Mouse (Mus musculus) intestine, embryonic 15.5 days (tissue): ENCODE results near the gene Hmga1. TPM values are rescaled to one million over a fixed set of nuclear protein-coding genes. Genes with fewer than 3 reads are reported as not detected.
A peak's percentile ranks its signal among the peaks of the same experiment; 100 is the strongest.

Source experiments
- ATAC-seq: fragments of 200-750 bp; cut with Nextera tagmentation; 2 replicates; pipeline ENCODE4 v1.8.0; 2017; ENCODE audit warnings: moderate TSS enrichment, moderate library complexity
- H3K27ac ChIP-seq: fragments of 300-500 bp; sonication (generic); 2 replicates; pipeline ENCODE4 v1.5.1; 2015; ENCODE audit warnings: mild to moderate bottlenecking, inconsistent platforms
- H3K27me3 ChIP-seq: fragments of 300-500 bp; sonication (generic); replicated peaks from 2 replicates; pipeline ENCODE4 v1.6.1; 2015; ENCODE audit warnings: inconsistent platforms
- H3K36me3 ChIP-seq: fragments of 300-500 bp; sonication (generic); 2 replicates; pipeline ENCODE4 v1.6.1; 2015; ENCODE audit warnings: inconsistent platforms
- H3K4me1 ChIP-seq: fragments of 300-500 bp; sonication (generic); replicated peaks from 2 replicates; pipeline ENCODE4 v1.6.1; 2015; ENCODE audit warnings: inconsistent platforms
- H3K4me2 ChIP-seq: fragments of 300-500 bp; sonication (generic); replicated peaks from 2 replicates; pipeline ENCODE4 v1.6.1; 2015; ENCODE audit warnings: mild to moderate bottlenecking, inconsistent platforms
- H3K4me3 ChIP-seq: fragments of 300-500 bp; sonication (generic); replicated peaks from 2 replicates; pipeline ENCODE4 v1.5.1; 2015; ENCODE audit warnings: inconsistent platforms
- H3K9ac ChIP-seq: fragments of 300-500 bp; sonication (generic); 2 replicates; pipeline ENCODE4 v1.6.1; 2015; ENCODE audit warnings: inconsistent platforms
- H3K9me3 ChIP-seq: fragments of 300-500 bp; sonication (generic); 2 replicates; pipeline ENCODE4 v1.6.1; 2016; ENCODE audit warnings: inconsistent platforms
- WGBS: fragments of 180-500 bp; shearing (Covaris S2); methylation state at CpG from one replicate; pipeline ENCODE4 v1.1.7; 2015; 5-methylcytosine and 5-hydroxymethylcytosine counted together
- polyA plus RNA-seq: library from polyadenylated mRNA; unstranded; fragments of >200 nt; fragmentation: Nextera tagmentation; extraction: Ambion mirVana; gene quantifications from 2 replicates; pipeline ENCODE4 v1.2.1, GENCODE M21; 2015

The Hmga1 gene
- polyA plus RNA-seq, 1 experiment from 2014 or later, result 298 TPM

DNA sequence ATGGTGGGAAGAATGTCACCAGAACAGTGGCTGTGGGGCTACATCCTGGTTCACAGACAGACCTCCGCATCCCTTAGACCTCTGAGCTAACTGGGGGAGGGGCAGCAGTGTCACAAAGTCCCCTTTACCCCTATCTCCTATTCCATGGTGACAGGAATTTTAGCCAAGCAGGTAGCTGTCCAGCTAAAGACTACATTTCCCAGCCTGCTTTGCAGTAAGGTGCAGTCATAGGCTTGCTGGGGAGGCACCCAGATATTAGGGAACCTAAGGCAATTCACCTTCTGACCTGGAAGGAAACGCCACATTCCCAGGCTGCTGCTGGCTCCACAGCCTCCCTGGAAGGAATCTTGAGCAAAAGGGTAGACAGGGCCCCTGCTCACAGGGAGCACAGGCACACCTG lies 15.0 kb upstream of the Hmga1 start:
- WGBS, result 61% methylated on average over 2 of the region's 2 CpGs
- Histone ChIP-seq H3K4me2 (no peak overlapping the region), H3K27me3 (no peaks in the 10 kb centered on the region), H3K27ac (no peak overlapping the region), H3K36me3 (no peaks in the 10 kb centered on the region), H3K4me1 (0 out of 2 replicates have a peak, but pooled peaks cover 3% of the 10 kb centered on the region), H3K4me3 (no peak overlapping the region), H3K9me3 (no peaks in the 10 kb centered on the region), H3K9ac (no peak overlapping the region)
- ATAC-seq, result no peak

GRCm38 (mm10) chr17:27541984-27542383 lies 14.3 kb upstream of the Hmga1 start:
- no peaks in the 10 kb centered on the region for H3K27me3 ChIP-seq
- H3K9me3 ChIP-seq, result no peaks in the 10 kb centered on the region
- H3K9ac ChIP-seq, result no peak overlapping the region
- no peak for ATAC-seq
- H3K4me3 ChIP-seq, result no peak overlapping the region
- H3K4me1 ChIP-seq, result 0 out of 2 replicates have a peak, but pooled peaks cover 3% of the 10 kb centered on the region
- H3K4me2 ChIP-seq, result no peak overlapping the region
- no peak overlapping the region for H3K27ac ChIP-seq
- 82% methylated on average over 3 of the region's 3 CpGs for whole genome bisulfite sequencing
- no peaks in the 10 kb centered on the region for H3K36me3 ChIP-seq

GRCm38 (mm10) chr17:27544551-27544950 lies 11.7 kb upstream of the Hmga1 start:
- no peak overlapping the region for H3K9ac ChIP-seq
- no peaks in the 10 kb centered on the region for H3K36me3 ChIP-seq
- ATAC-seq, result no peak
- peaks cover 8% of the 10 kb centered on the region; the same call in 1 of the 2 replicates for H3K4me1 ChIP-seq
- no peak overlapping the region for H3K4me2 ChIP-seq
- H3K27ac ChIP-seq, result no peak overlapping the region
- H3K9me3 ChIP-seq, result no peaks in the 10 kb centered on the region
- no peaks in the 10 kb centered on the region for H3K27me3 ChIP-seq
- no peak overlapping the region for H3K4me3 ChIP-seq
- WGBS, result 87% methylated on average over 11 of the region's 11 CpGs

DNA sequence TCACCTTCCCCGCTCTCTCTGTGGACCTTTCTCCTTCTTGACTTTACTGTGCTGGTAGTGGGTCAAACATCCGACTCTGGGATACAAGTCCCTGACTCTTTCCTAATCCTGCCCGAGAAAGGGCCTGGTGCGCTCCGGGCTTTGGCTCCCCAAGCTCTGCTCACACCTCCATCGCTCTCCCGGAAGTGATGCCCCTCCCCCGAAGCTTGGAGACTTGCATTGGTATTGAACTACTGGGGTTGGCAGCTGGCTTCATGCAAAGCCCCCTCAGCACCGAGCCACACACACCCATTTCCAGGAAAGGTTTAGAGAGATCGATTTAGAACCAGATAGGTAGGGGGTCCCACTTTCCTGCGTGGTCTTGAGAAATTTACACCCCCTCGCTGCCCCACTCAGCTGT lies 10.3 kb upstream of the Hmga1 start:
- no peaks in the 10 kb centered on the region for H3K27me3 ChIP-seq
- H3K9ac ChIP-seq, result no peak overlapping the region; the same call in 1 of the 2 replicates
- H3K9me3 ChIP-seq, result no peaks in the 10 kb centered on the region
- no peaks in the 10 kb centered on the region for H3K36me3 ChIP-seq
- H3K4me1 ChIP-seq, result peaks cover 8% of the 10 kb centered on the region; the same call in 1 of the 2 replicates
- 50% methylated on average over 12 of the region's 12 CpGs for WGBS
- no peak for ATAC-seq
- H3K4me3 ChIP-seq, result no peak overlapping the region
- no peak overlapping the region for H3K4me2 ChIP-seq
- no peak overlapping the region for H3K27ac ChIP-seq

DNA sequence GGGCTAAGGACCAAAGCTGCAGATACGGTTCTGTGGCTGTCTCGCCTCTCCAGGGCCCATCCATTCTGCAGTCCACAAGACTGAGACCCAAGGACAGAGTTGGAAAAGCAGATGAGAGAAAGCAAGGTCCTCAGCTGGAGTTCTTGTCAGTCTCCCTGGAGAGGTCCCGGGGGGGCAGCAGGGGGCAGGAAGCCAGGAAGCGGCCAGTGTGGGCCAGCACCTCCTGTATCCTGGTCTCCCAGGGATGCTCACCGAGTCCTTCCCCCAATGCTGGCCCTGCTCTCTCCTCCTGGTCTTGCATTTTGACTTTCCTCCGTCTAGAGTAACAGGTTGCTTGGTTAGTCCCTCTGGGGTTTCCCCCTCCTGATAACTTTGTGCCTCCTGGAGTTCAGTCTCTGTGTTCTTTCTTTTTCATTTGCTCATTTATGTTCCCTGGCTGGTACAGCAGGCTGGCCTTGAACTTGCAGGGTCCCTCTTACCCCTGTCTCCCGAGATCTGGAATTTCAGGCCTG lies 9.7 kb upstream of the Hmga1 start:
- 73% methylated on average over 7 of the region's 7 CpGs for WGBS
- no peak for ATAC-seq
- H3K27ac ChIP-seq, result no peak overlapping the region
- H3K27me3 ChIP-seq, result no peaks in the 10 kb centered on the region
- H3K4me3 ChIP-seq, result no peak overlapping the region
- H3K36me3 ChIP-seq, result no peaks in the 10 kb centered on the region
- H3K4me2 ChIP-seq, result no peak overlapping the region
- H3K9ac ChIP-seq, result no peak overlapping the region
- no peaks in the 10 kb centered on the region for H3K9me3 ChIP-seq
- H3K4me1 ChIP-seq, result peaks cover 8% of the 10 kb centered on the region; the same call in 1 of the 2 replicates

GRCm38 (mm10) chr17:27547253-27547868 lies 8.9 kb upstream of the Hmga1 start:
- no peaks in the 10 kb centered on the region for H3K36me3 ChIP-seq
- 59% methylated on average over 9 of the region's 9 CpGs for WGBS
- ATAC-seq, result no peak; the same call in 1 of the 2 replicates
- no peak overlapping the region for H3K4me3 ChIP-seq
- peaks cover 8% of the 10 kb centered on the region; the same call in 1 of the 2 replicates for H3K4me1 ChIP-seq
- H3K27me3 ChIP-seq, result no peaks in the 10 kb centered on the region
- H3K27ac ChIP-seq, result no peak overlapping the region
- no peak overlapping the region for H3K4me2 ChIP-seq
- no peaks in the 10 kb centered on the region for H3K9me3 ChIP-seq
- no peak overlapping the region for H3K9ac ChIP-seq

- Histone ChIP-seq H3K4me1 (peaks cover 5% of the 10 kb centered on the region; the same call in 1 of the 2 replicates), H3K36me3 (no peaks in the 10 kb centered on the region), H3K27me3 (no peaks in the 10 kb centered on the region), H3K27ac (no peak overlapping the region), H3K9me3 (no peaks in the 10 kb centered on the region), H3K4me2 (no peak overlapping the region), H3K9ac (no peak overlapping the region), H3K4me3 (no peak overlapping the region)
- 63% methylated on average over 8 of the region's 8 CpGs for WGBS
- ATAC-seq, result no peak
Observed at GRCm38 (mm10) chr17:27549234-27549633, 7.1 kb upstream of the Hmga1 start.

- Histone ChIP-seq H3K4me1 (peaks cover 11% of the 10 kb centered on the region; the same call in 1 of the 2 replicates), H3K4me3 (no peak overlapping the region), H3K9me3 (no peaks in the 10 kb centered on the region), H3K9ac (no peak overlapping the region), H3K36me3 (no peaks in the 10 kb centered on the region), H3K27ac (no peak overlapping the region), H3K4me2 (no peak overlapping the region), H3K27me3 (no peaks in the 10 kb centered on the region)
- no peak for ATAC-seq
- 64% methylated on average over 10 of the region's 10 CpGs for WGBS
Observed at GRCm38 (mm10) chr17:27551393-27551940, 4.8 kb upstream of the Hmga1 start.

- Histone ChIP-seq H3K27me3 (no peaks in the 10 kb centered on the region), H3K9me3 (no peaks in the 10 kb centered on the region), H3K27ac (no peak overlapping the region), H3K4me2 (no peak overlapping the region), H3K4me3 (no peak overlapping the region), H3K9ac (no peak overlapping the region), H3K36me3 (no peaks in the 10 kb centered on the region), H3K4me1 (peaks cover 11% of the 10 kb centered on the region; the same call in 1 of the 2 replicates)
- no peak for ATAC-seq
- WGBS, result 76% methylated on average over 23 of the region's 23 CpGs
Observed at GRCm38 (mm10) chr17:27552215-27553201, 3.8 kb upstream of the Hmga1 start.

GRCm38 (mm10) chr17:27554062-27554960 lies 2.0 kb upstream of the Hmga1 start:
- H3K27me3 ChIP-seq, result no peaks in the 10 kb centered on the region
- H3K4me1 ChIP-seq, result peaks cover 17% of the 10 kb centered on the region; the same call in 1 of the 2 replicates
- no peak for ATAC-seq
- peak overlapping the region; percentile 83 for H3K4me2 ChIP-seq
- H3K36me3 ChIP-seq, result no peaks in the 10 kb centered on the region
- peak overlapping the region; percentile 89 for H3K4me3 ChIP-seq
- peak overlapping the region; percentile 84 for H3K9ac ChIP-seq
- WGBS, result 52% methylated on average over 20 of the region's 20 CpGs
- H3K27ac ChIP-seq, result peak overlapping the region; percentile 95
- H3K9me3 ChIP-seq, result no peaks in the 10 kb centered on the region

- Histone ChIP-seq H3K4me2 (peak overlapping the region; percentile 83), H3K9ac (peak overlapping the region; percentile 84), H3K4me1 (peaks cover 20% of the 10 kb centered on the region; the same call in 1 of the 2 replicates), H3K9me3 (no peaks in the 10 kb centered on the region), H3K27ac (peak overlapping the region; percentile 95), H3K36me3 (no peaks in the 10 kb centered on the region), H3K4me3 (peak overlapping the region; percentile 89), H3K27me3 (no peaks in the 10 kb centered on the region)
- peak; percentile 66 for ATAC-seq
- WGBS, result 2% methylated on average over 36 of the region's 39 CpGs
Observed at GRCm38 (mm10) chr17:27555075-27555511, 1.2 kb upstream of the Hmga1 start.
